Mouse (Mus musculus) left cerebral cortex, postnatal 25 days (tissue): ENCODE data around the gene Krt18. TPM values are rescaled to one million over a fixed set of nuclear protein-coding genes. Genes with fewer than 3 reads are reported as not detected.

Experiments used
- DNase-seq, 2 experiments: peaks; one replicate each; pipeline ENCODE4 v3.0.0; 2022; ENCODE audit warnings: low spot score in 2 of 2, mixed read lengths in 1 of 2
- intact Hi-C: fragments of 180-260 bp; cut with DNase I; formaldehyde crosslinking; loops from one replicate; pipeline ENCODE4 v1.15.1; 2025
- total RNA-seq, 2 experiments: library from RNA; stranded (reverse); gene quantifications; 2 replicates each; pipeline ENCODE4 v1.2.3; 2021

Gene Krt18
- total RNA-seq, 2 experiments from 2014 or later: 0.69 TPM; not detected in 1

GRCm38 (mm10) chr15:102007097-102008069 lies 20.6 kb upstream of the Krt18 start:
- intact Hi-C loops: no loop called here

DNA sequence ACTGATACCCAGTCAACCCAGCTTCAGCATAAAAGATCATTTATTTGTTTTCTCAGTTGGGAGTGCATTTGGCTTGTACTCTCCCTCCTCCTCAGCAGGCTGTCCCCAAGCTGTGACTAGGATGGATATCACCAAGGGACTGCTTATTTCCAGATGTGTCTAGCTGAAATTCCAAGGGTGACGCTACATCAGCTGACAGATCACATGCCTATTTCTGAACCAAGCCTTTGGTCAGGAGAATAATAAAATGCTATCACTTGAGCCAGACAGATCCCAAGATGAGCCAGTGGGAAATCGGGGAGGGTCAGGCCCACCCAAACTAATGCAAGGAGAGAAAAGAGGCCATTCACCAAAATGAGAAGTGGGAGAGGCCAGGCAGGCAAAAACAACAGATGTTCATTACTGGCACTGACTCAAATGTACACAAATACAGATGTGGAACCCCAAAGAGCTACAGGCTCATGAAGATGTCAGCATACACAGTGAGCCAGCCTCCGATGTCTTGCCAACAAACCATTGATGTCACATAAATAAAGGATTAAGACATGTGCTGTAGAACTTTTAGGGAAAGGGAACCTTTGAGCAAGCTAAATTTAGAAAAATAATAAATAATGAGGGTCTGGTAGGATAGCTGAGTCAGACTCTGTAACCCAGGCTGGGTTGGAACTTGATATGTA lies 17.3 kb upstream of the Krt18 start:
- DNase-seq: no peak

More at GRCm38 (mm10) chr15:102007097-102008069, 20.6 kb upstream of the Krt18 start:
- DNase-seq: no peak

DNA sequence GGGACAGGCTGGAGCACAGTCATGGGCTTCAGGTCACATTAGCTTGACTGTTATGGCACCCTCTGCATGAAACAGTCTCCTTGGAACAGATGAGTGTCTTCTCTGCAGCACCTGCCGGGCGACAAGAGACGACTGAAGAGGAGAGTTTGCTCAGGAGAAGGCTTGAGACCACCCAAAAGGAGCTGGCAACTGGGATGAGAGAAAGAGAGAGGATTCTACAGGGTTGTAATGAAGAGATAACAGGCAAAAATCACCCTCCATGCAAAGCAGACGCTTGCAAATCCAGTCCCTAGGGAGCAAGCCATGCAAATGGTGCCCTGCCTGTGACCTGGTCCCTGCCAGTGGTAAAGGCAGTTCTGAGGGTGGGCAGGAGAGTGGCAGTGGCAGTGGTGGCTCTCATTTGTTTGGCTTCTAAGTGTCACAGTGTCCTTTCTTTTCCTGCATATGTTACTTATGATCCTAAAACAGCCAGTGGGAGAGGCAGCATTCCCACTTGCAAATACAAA lies 15.7 kb upstream of the Krt18 start:
- intact Hi-C loops: no loop called here
- DNase-seq: no peak

More for the DNA sequence above, 17.3 kb upstream of the Krt18 start:
- intact Hi-C loops: no loop called here

DNA sequence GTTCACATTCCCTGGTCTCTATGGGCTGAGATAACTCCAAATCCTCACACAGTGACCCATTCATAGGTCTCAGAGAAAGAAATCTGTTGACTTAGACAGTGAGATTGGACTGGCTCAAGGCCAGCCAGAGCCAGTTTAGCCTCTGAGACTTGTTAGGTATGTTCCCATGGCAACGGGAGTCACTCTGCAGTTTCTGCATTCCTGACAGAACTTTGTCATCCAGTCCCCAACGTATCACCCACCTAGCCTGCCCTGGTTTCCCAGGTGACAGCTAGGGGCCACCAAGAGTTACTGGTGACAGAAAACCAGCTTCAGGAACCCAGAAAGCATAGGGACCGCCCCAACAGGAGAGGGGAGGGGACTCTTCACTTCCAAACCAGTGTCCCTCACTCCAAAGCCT lies 14.3 kb upstream of the Krt18 start:
- intact Hi-C loops: no loop called here
- DNase-seq: peak; percentile 27 to 42

- DNase-seq: no peak
- intact Hi-C loops: no loop called here
These were observed 13.1 kb upstream of the Krt18 start for GRCm38 (mm10) chr15:102014848-102015247.

- intact Hi-C loops: no loop called here
These were observed 11.9 kb upstream of the Krt18 start for GRCm38 (mm10) chr15:102016096-102016495.

DNA sequence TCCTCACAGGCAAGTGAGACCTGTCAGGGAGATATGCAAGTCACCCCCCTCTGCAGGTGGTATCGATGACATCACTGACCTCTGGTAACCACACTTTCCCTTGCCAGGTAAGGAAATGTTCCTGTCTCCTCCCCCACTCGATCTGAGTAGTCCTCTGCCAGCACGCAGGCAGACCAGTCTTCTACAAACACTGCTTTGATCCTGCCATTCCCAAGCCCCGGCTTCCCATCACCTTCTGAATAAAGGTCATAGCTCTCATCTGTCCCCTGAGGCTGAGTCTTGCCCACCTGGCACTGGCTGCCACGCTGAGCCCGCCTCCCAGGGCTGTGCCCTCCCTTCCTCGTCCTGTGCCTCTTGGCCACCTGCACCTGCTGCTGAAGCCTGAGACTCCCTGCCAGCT lies 11.2 kb upstream of the Krt18 start:
- no peak for DNase-seq
- intact Hi-C loops: no loop called here

More at GRCm38 (mm10) chr15:102016096-102016495, 11.9 kb upstream of the Krt18 start:
- DNase-seq: no peak

- intact Hi-C loops: no loop called here
- no peak for DNase-seq
These were observed 10.0 kb upstream of the Krt18 start for GRCm38 (mm10) chr15:102017918-102018463.

DNA sequence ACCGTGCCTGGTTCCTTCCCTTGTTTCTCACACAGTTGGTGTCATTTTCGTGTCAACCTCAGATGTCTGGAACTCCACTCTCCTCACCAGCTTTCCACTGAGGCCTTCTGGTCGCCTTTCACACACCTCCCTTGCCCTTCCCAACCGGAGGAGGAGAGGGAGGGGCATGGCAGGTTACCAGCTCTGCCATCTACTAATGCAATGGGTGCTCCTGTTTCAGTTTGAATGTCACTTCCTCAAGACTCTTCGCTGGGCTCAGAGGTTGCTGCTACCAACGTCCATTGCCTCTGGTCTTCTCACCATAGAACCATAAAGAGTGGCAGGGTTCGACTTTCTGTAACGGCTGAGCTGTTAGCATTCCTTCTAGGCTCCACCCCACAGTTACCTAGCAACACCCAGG lies 5.5 kb upstream of the Krt18 start:
- no peak for DNase-seq
- intact Hi-C loops: no loop called here

DNA sequence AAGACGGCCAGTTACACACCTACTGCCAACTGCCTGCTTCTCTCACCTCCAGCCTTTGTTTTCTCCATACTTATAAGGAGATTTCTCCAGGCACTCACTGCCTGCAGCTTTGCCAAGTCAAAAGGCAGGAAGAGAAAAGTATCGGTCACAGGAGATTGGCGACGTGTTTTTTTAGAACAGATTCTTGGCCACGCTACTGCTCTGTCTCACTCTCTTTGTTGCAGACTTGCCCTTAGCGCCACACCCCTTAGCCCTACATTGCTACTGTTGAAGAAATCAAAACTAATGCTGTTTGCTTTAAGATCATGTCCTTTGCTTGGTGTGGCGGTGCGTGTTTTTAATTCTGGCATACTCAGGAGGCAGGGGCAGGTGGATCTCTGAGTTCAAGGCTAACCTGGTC lies 4.1 kb upstream of the Krt18 start:
- DNase-seq: no peak
- intact Hi-C loops: no loop called here

DNA sequence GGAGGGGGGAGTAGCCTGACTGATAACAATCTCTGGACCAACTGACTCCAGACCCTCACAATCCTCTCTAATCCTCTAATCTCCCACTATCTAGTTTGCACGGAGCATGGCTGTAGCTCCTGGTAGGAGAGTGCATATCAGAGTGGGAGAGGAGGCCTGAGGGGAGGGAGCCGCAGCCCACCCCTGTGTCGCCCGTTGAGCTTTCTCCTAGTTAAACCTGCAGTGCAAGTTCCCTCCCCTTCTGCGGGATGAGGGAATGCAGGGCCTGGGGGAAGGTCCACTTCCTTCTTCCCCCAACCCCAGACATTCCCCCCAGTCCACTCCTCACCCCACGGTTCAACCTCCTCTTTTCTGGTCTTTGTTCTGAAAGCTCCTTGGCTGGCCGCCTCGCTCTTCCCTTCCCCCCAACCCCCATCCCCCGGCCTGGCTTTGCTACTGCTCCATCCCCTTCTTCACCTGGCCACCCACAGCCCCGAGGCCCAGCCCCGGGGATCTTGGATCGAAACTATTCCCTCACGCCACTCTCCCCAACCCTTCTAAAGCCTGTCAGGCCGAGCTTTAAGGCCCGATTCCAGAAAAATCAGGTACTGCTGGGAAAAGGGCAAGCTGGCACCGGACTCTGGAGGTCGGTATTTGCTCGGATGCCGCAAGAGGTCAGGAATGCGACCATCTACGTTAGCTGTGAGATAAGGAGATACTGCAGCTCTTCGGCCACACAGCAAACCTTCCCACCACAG lies 2.7 kb upstream of the Krt18 start:
- intact Hi-C loops: no loop called here
- DNase-seq: no peak

- intact Hi-C loops: no loop called here
- no peak for DNase-seq
These were observed 1.6 kb upstream of the Krt18 start for GRCm38 (mm10) chr15:102026430-102026829.

- no peak for DNase-seq
- intact Hi-C loops: no loop called here
These were observed 6.4 kb downstream of the Krt18 start for GRCm38 (mm10) chr15:102034121-102035053.

GRCm38 (mm10) chr15:102040277-102040676 lies 12.3 kb downstream of the Krt18 start:
- intact Hi-C loops: no loop called here
- no peak for DNase-seq

DNA sequence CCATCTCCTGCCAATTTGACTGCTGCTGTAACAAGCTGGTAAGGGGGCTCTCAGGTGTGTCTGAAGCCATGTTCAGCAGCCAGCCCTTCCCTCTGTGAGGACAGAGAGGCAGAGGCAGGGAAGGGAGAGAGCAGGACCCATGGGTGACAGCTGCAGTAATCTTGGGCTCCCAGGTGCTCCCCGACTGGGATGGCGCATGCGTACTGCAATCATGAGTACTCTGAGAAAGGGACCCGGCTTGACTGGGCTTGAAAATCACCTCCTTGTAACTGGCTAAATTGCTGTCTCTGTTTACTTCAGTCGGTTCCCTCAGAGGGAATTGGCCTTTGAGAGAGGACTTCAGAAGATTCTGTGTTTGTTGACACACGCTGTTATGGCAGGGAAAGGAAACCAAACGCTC lies 14.0 kb downstream of the Krt18 start:
- no peak for DNase-seq
- intact Hi-C loops: no loop called here

DNA sequence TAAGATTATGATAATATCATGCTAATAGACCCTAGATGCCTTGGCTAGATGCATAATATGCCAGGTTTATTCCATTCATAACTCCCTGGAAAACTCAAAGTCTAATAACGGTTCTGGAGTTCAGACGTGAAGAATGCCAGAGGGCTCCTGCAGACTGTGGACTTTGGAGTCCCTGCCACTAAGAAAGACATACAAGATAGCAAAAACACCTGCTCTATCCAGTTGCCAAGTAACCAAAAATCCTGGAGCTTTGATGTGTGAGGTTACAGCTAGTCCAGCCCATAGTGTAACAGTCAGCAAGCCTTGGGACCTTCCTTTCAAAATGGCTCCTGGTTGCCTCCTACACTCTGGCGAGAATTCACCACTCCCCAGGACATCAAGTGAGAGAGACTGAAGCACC lies 16.8 kb downstream of the Krt18 start:
- intact Hi-C loops: no loop called here
- no peak for DNase-seq

DNA sequence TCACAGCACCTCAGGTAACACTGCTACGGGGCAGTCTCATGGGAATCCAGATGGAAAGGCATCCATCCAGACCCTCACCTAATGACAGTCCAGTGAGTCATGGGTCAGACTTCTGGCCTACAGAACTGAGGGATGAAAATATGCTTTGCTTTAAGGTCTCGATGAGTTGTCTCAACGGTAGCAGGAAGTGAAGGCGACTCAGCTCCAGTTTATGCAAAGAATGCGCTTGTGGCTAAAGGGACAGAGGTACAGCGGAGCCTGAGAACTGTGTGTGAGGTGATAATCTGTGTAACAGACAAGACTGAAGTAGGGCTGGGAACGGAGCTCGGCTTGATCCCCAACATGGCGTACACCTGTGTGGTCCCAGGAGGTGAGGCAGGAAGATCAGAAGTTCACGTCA lies 17.7 kb downstream of the Krt18 start:
- intact Hi-C loops: no loop called here
- DNase-seq: no peak

DNA sequence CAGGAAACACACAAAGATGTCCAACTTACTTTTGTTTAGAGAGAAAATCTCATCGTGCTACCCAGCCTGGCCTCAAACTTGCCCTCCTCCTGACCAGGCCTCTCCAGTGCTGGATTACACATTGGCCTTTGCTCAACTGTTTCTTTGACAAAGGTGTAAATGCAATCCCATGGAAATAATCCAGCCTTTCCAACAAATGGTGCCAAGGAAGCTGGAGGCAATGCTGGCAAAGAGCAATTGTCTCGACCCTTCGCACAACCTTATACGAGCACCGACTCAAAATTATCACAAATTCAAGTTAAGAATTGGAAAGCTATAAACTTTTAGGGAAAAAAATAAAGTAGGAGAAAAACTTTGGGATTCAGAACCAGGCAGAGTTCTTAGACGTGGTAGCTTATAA lies 20.0 kb downstream of the Krt18 start:
- intact Hi-C loops: no loop called here
- no peak for DNase-seq

GRCm38 (mm10) chr15:102049871-102050270 lies 21.9 kb downstream of the Krt18 start:
- intact Hi-C loops: no loop called here
- DNase-seq: no peak
